Mouse (Mus musculus) midbrain, embryonic 11.5 days (tissue): ENCODE results near the gene Lrrc4b. TPM values are rescaled to one million over a fixed set of nuclear protein-coding genes. Genes with fewer than 3 reads are reported as not detected.

Experiments
- ATAC-seq: fragments of 200-750 bp; cut with Nextera tagmentation; 2 replicates; pipeline ENCODE4 v1.8.0; 2017; ENCODE audit warnings: moderate TSS enrichment, moderate library complexity; ENCODE audit not compliant: low FRiP score
- DNase-seq: peaks from one replicate; pipeline ENCODE4 v3.0.0; 2015; ENCODE audit warnings: low spot score; ENCODE audit errors: missing footprints
- H3K27ac ChIP-seq: fragments of 300-500 bp; sonication (generic); 2 replicates; pipeline ENCODE4 v1.5.1; 2014; ENCODE audit warnings: low read depth, low read length
- H3K27me3 ChIP-seq: fragments of 300-500 bp; sonication (generic); 2 replicates; pipeline ENCODE4 v1.6.1; 2014; ENCODE audit warnings: mild to moderate bottlenecking, low read length, moderate library complexity, mixed read lengths; ENCODE audit not compliant: control insufficient read depth, insufficient read depth
- H3K36me3 ChIP-seq: fragments of 300-500 bp; sonication (generic); 2 replicates; pipeline ENCODE4 v1.6.1; 2014; ENCODE audit warnings: mild to moderate bottlenecking, low read length, moderate library complexity, mixed read lengths; ENCODE audit not compliant: control insufficient read depth, insufficient read depth
- H3K4me1 ChIP-seq: fragments of 300-500 bp; sonication (generic); 2 replicates; pipeline ENCODE4 v1.6.1; 2014; ENCODE audit warnings: low read length; ENCODE audit not compliant: control insufficient read depth, insufficient read depth
- H3K4me2 ChIP-seq: fragments of 300-500 bp; sonication (generic); 2 replicates; pipeline ENCODE4 v1.6.1; 2014; ENCODE audit warnings: mild to moderate bottlenecking, moderate library complexity
- H3K4me3 ChIP-seq: fragments of 300-500 bp; sonication (generic); 2 replicates; pipeline ENCODE4 v1.5.1; 2014; ENCODE audit warnings: low read depth, low read length
- H3K9ac ChIP-seq: fragments of 300-500 bp; sonication (generic); 2 replicates; pipeline ENCODE4 v1.6.1; 2014; ENCODE audit warnings: low read length
- H3K9me3 ChIP-seq: fragments of 300-500 bp; sonication (generic); 2 replicates; pipeline ENCODE4 v1.6.1; 2016; ENCODE audit warnings: low read length; ENCODE audit not compliant: control insufficient read depth
- WGBS: fragments of 180-500 bp; shearing (Covaris S2); extraction: QIAGEN DNeasy Blood & Tissue Kit; methylation state at CpG from one replicate; pipeline ENCODE4 v1.1.7; 2014; 5-methylcytosine and 5-hydroxymethylcytosine counted together
- polyA plus RNA-seq: library from polyadenylated mRNA; unstranded; fragments of >200 nt; fragmentation: Nextera tagmentation; extraction: Ambion mirVana; gene quantifications from 2 replicates; pipeline ENCODE4 v1.2.1, GENCODE M21; 2014

Lrrc4b gene
- 9.2 and 10.3 TPM in 2 replicates for polyA plus RNA-seq

DNA sequence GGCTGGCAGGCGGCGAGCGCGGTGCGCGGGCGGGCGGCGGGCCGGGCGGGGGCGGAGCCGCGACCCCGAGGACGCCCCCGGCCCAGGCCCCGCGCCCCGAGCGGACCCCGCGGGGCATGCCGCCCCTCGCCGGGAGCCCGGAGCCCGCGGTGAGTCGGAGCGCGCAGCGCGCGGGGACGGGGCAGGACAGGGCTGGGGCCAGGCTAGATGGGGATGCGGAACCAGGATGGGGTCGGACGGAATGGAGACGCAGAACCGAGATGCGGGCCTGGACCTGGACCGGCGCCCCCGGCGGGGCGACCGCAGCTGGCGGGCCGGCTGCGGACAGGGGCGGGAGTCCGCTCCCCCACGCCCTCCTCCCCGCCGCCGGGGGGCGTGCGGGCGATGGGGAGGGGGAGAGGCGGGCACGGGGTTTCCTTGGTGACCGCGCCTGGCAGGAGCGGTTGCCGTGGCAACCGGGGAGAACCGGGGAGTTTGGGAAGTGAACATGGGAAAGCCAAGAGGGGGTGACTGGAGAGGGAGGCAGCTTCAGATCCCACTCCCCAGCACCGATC lies at the start of gene Lrrc4b:
Gene Lrrc4b (plus strand): TSS at position 51 of the 554 bp plus-strand sequence.
- peak; percentile 99 for DNase-seq
- Histone ChIP-seq H3K4me2 (peak within 1 kb of the TSS; percentile 86), H3K27me3 (no peaks in the 10 kb centered on the region), H3K4me1 (peaks cover 33% of the 10 kb centered on the region), H3K9me3 (no peaks in the 10 kb centered on the region), H3K27ac (peak within 1 kb of the TSS; percentile 99), H3K36me3 (no peaks in the 10 kb centered on the region), H3K9ac (peak within 1 kb of the TSS; percentile 92), H3K4me3 (peak within 1 kb of the TSS; percentile 73)
- under 1% methylated on average over 54 of the region's 69 CpGs for WGBS
- ATAC-seq = peak; percentile 69

DNA sequence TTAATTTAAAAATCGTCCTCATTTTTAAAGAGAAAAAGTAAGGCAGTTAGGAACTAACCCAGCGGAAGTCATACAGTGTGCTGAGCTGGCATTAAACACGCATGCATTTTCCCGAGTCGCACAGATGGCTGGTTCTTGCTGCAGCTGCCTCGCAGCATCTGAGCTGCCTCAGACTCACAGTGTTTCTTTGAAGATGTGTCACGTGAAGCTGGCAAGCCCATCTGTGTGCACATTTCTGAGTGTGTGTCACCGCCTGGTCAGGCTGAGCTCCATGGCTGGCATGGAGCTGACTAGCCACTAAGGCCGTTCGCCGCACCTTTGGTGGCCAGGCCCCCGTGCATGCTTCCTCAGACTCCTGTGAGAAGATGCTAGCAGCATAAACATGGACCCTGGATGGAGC lies 46.3 kb upstream of the Lrrc4b start:
- ATAC-seq = no peak

DNA sequence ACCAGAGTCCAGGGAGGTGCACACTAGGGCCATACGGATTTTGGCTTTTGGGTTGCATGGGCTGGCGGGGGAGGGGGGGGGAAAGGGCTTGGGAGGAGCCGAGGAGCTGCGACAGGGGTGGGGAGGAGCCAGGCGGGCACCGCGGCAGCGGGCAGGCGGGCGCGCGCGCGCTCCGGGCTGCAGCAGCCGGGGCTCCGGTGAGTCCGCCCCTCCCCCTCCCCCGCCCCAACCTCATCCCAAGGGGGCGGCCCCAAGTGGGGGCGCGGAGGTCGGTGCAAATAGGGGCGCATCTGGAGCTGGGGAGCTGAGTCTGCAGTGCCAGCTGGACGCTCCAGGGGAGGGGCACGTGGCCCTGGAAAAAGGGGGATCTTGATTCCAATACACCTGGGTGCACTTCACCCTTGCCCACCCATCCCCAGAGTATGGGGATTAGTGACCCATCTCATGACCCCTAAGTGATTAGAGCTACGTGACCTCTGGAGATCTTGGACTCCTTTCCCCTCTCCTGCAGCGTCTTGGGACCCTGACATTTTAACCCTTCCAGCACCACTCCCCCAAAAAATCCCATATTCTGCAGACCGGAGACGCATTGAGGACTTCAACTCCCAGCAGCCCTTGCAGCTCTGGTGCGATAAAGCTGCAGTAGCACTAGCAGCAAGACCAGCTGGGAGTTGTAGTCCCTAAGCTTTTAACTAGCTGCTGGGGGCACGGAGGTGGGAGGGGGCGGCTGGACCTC lies 44.7 kb upstream of the Lrrc4b start, which contains the start of gene Syt3:
Gene Syt3 (plus strand): TSS at position 123 of the 736 bp plus-strand sequence.
- H3K4me3 ChIP-seq = peak within 1 kb of the TSS; percentile 45
- H3K9me3 ChIP-seq = no peaks in the 10 kb centered on the region
- H3K4me2 ChIP-seq = peak within 1 kb of the TSS; percentile 78
- peak within 1 kb of the TSS; percentile 56 for H3K9ac ChIP-seq
- WGBS = under 1% methylated on average over 27 of the region's 33 CpGs
- H3K36me3 ChIP-seq = no peaks in the 10 kb centered on the region
- peaks cover 5% of the 10 kb centered on the region; the same call in 1 of the 2 replicates for H3K4me1 ChIP-seq
- peaks cover 3% of the 10 kb centered on the region for H3K27me3 ChIP-seq
- peak; percentile 97 for DNase-seq
- ATAC-seq = peak; percentile 91
- no peak within 1 kb of the TSS for H3K27ac ChIP-seq

More for the DNA sequence above, 46.3 kb upstream of the Lrrc4b start:
- no peak for DNase-seq
- no peak overlapping the region for H3K9ac ChIP-seq
- no peak overlapping the region for H3K4me3 ChIP-seq
- no peaks in the 10 kb centered on the region for H3K9me3 ChIP-seq
- H3K4me2 ChIP-seq = no peak overlapping the region
- no peaks in the 10 kb centered on the region for H3K36me3 ChIP-seq
- peaks cover 3% of the 10 kb centered on the region for H3K27me3 ChIP-seq
- 78% methylated on average over 12 of the region's 12 CpGs for WGBS
- 0 out of 2 replicates have a peak overlapping the region, but pooled peaks have one; percentile 20 for H3K27ac ChIP-seq
- peaks cover 5% of the 10 kb centered on the region; the same call in 1 of the 2 replicates for H3K4me1 ChIP-seq

DNA sequence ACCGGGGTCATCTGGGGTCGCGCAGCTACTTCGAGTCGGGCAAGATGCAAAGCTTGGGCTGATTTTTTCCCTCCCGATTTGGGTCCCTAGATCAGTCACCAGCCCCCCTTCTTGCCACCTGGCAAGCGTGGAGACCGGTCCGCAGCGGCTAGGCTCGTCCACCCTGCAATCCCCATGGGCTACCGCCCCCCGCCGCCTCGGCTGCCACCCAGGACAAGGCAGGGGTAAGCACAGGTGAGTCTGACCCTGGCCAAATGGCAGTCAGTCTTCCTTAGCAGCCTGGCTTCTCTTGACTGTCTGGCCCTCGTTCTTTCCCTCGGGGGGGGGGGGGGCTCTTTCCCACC lies 44.1 kb upstream of the Lrrc4b start:
- Histone ChIP-seq H3K9ac (peak overlapping the region; percentile 56), H3K4me2 (peak overlapping the region; percentile 78), H3K4me3 (peak overlapping the region; percentile 45), H3K36me3 (no peaks in the 10 kb centered on the region), H3K4me1 (peaks cover 5% of the 10 kb centered on the region; the same call in 1 of the 2 replicates), H3K9me3 (no peaks in the 10 kb centered on the region), H3K27ac (no peak overlapping the region), H3K27me3 (peaks cover 3% of the 10 kb centered on the region)
- under 1% methylated on average over 17 of the region's 17 CpGs for WGBS
- ATAC-seq (peak; percentile 80), DNase-seq (no peak)

DNA sequence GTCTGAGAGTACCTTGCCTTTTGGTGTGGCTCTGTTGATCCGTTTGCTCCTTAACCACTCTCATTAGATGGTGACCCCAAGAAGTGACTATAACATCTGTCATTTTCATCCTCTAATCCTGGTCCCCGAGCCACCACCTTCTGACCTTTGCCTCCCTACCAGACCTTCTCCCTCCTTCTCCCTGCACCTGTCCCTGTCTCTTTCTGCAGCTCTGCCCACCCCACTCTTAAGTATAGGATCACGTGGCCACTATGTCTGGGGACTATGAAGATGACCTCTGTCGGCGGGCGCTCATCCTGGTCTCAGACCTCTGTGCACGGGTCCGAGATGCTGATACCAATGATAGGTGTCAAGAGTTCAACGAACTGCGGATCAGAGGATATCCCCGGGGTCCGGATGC lies 43.1 kb upstream of the Lrrc4b start, which contains the start of gene 1700008O03Rik:
Gene 1700008O03Rik (minus strand): TSS at position 101 of the 400 bp plus-strand sequence.
- Histone ChIP-seq H3K36me3 (no peaks in the 10 kb centered on the region), H3K27me3 (peaks cover 3% of the 10 kb centered on the region), H3K27ac (no peak within 1 kb of the TSS), H3K4me1 (peaks cover 5% of the 10 kb centered on the region; the same call in 1 of the 2 replicates), H3K4me3 (peak within 1 kb of the TSS; percentile 45), H3K4me2 (peak within 1 kb of the TSS; percentile 78), H3K9ac (peak within 1 kb of the TSS; percentile 56), H3K9me3 (no peaks in the 10 kb centered on the region)
- 79% methylated on average over 12 of the region's 12 CpGs for WGBS
- DNase-seq (no peak), ATAC-seq (no peak)

DNA sequence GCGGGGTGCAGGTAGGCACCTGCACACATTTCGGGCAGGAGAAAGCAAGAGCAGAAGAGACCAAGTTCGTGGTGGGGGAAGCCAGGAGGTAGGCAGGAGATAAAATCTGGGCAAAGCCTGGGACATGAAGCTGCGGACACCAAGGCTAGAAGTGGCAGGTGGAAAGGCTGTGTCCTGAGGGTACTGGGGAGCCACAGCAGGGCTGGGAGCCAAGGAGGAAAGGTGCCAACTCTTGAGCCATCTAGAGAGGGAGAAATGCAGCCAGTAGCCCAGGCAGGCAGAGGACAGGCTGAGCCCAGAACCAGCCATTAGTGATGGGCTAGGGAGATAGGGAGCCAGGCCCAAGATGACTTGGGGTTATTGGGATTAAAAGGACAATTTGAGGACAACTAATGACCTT lies 37.0 kb upstream of the Lrrc4b start:
- WGBS = 87% methylated on average over 4 of the region's 4 CpGs
- H3K9me3 ChIP-seq = no peaks in the 10 kb centered on the region
- ATAC-seq (no peak), DNase-seq (no peak)
- H3K27ac ChIP-seq = no peak overlapping the region
- H3K27me3 ChIP-seq = no peaks in the 10 kb centered on the region
- H3K4me3 ChIP-seq = no peak overlapping the region
- no peaks in the 10 kb centered on the region for H3K36me3 ChIP-seq
- no peak overlapping the region for H3K4me2 ChIP-seq
- H3K9ac ChIP-seq = no peak overlapping the region
- no peaks in the 10 kb centered on the region for H3K4me1 ChIP-seq

DNA sequence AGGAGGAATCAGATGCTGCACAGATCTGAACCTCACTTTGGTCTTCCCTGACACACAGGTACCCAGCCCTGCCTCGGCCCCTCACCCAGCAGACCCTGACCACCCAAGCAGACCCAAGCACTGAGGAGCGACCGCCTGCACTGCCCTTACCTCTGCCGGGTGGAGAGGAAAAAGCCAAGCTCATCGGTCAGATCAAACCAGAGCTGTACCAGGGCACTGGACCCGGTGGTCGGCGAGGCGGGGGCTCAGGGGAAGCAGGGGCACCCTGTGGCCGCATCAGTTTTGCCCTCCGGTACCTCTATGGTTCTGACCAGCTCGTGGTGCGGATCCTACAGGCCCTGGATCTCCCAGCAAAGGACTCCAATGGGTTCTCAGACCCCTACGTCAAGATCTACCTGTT lies 36.5 kb upstream of the Lrrc4b start:
- no peak overlapping the region for H3K27ac ChIP-seq

DNA sequence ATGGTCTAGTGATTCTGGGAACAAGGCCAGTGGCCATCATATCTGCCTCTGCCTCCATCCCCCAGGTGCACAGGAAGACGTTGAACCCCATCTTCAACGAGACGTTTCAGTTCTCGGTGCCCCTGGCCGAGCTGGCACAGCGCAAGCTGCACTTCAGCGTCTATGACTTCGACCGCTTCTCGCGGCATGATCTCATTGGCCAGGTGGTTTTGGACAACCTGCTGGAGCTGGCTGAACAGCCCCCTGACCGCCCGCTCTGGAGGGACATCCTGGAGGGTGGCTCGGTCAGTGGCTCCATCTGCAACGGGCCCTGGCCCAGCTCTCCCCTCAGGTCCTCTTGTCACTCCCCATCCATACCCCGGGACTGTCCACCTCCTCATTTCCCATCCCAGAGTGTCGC lies 35.5 kb upstream of the Lrrc4b start:
- no peak overlapping the region for H3K4me3 ChIP-seq
- WGBS = 90% methylated on average over 17 of the region's 17 CpGs
- H3K4me1 ChIP-seq = no peaks in the 10 kb centered on the region
- H3K4me2 ChIP-seq = no peak overlapping the region
- DNase-seq (no peak), ATAC-seq (no peak)
- H3K27ac ChIP-seq = no peak overlapping the region
- no peaks in the 10 kb centered on the region for H3K36me3 ChIP-seq
- H3K9me3 ChIP-seq = no peaks in the 10 kb centered on the region
- H3K27me3 ChIP-seq = no peaks in the 10 kb centered on the region
- no peak overlapping the region for H3K9ac ChIP-seq

More for the DNA sequence above, 36.5 kb upstream of the Lrrc4b start:
- H3K4me2 ChIP-seq = no peak overlapping the region
- H3K27me3 ChIP-seq = no peaks in the 10 kb centered on the region
- ATAC-seq (no peak), DNase-seq (no peak)
- no peaks in the 10 kb centered on the region for H3K9me3 ChIP-seq
- no peaks in the 10 kb centered on the region for H3K36me3 ChIP-seq
- H3K4me1 ChIP-seq = no peaks in the 10 kb centered on the region
- WGBS = 86% methylated on average over 14 of the region's 14 CpGs
- no peak overlapping the region for H3K9ac ChIP-seq
- H3K4me3 ChIP-seq = no peak overlapping the region

DNA sequence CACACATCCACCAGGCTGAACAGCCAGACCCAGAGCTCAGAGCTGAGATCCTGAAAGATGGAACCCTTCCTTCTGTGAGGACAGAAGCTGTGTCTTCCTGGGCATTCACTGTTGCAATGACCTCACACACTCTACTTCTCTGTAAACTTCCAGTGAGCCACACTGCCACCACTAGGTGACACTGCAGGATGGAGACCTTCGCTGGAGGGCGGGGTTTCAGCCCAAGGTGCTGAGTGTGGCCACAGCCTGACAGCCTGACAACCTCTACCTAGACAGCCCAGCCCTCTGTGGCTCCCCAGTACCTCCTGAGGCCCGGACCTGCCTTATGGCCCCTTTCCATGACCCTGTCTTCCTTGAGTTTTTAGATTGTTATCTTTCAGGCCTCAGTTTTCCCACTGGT lies 30.2 kb upstream of the Lrrc4b start:
- H3K9me3 ChIP-seq = no peaks in the 10 kb centered on the region
- DNase-seq (peak; percentile 90), ATAC-seq (peak; percentile 78)
- H3K36me3 ChIP-seq = no peaks in the 10 kb centered on the region
- H3K4me2 ChIP-seq = no peak overlapping the region
- H3K4me3 ChIP-seq = no peak overlapping the region
- H3K27ac ChIP-seq = no peak overlapping the region
- no peaks in the 10 kb centered on the region for H3K4me1 ChIP-seq
- H3K27me3 ChIP-seq = no peaks in the 10 kb centered on the region; the same call in 1 of the 2 replicates
- no peak overlapping the region for H3K9ac ChIP-seq
- 7% methylated on average over 3 of the region's 3 CpGs for WGBS
